In the genomic region with DNA sequence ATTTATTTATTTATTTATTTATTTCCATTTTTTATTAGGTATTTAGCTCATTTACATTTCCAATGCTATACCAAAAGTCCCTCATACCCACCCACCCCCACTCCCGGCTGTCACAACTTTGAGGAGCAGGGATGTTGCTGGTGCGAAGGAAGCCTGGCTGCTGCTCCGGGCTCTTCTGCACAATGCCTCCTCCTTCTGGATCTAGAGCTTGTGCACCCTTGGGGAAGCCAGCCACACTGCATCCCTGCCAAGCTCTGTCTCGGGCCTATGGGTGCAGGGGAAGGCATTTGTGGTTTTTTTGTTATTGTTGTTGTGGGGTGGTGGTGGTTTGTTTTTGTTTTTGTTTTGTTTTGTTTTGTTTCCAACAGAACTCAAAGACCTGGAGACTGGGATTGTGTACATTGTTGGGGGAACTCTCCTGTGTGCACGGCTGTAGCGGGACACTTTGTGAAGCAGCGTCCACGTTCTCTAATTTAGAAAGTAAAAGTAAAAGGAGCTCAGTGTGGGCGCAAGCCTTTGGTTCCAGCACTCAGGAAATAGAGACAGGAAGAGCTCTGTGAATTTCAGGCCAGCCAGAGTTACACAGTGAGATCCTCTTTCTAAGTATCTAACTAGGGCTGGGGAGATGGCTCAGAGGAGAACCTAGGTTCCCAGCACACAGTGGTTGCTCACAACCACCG, we compare ENCODE assay signal across 7 mouse cellular contexts. TPM values are rescaled to one million over a fixed set of nuclear protein-coding genes. Genes with fewer than 3 reads are reported as not detected.
DNase-seq lines count a peak whose midpoint lies in the region; ATAC-seq and TF ChIP-seq lines count a peak whose summit lies in the region.

No protein-coding gene starts in this region.

- H3K27ac ChIP-seq in kidney, embryonic 16.5 days (ENCODE audit: low read length) = peak overlapping the region; percentile 50
- H3K27ac ChIP-seq in stomach, embryonic 14.5 days (ENCODE audit: low read length) = no peak overlapping the region; the same call in 1 of the 2 replicates

- TF ChIP-seq CTCF in E14TG2a.4 (conservative IDR thresholded peaks at IDR 0.05; ENCODE audit: low read length) = no peak

- peak overlapping the region; percentile 56; the same call in 1 of the 2 replicates for H3K9ac ChIP-seq in kidney, embryonic 16.5 days (replicated peaks; ENCODE audit: low read length)
- H3K9ac ChIP-seq in stomach, embryonic 14.5 days (replicated peaks; ENCODE audit: low read depth, low read length) = no peak overlapping the region

- no peaks in the 10 kb centered on the region for H3K9me3 ChIP-seq in E14TG2a.4 (ENCODE audit: low read length)
- H3K9me3 ChIP-seq in kidney, embryonic 16.5 days (ENCODE audit: low read length) = no peaks in the 10 kb centered on the region
- H3K9me3 ChIP-seq in stomach, embryonic 14.5 days (ENCODE audit: control insufficient read depth, low read depth, low read length) = no peaks in the 10 kb centered on the region

- DNase-seq in heart, adult 8-10 months (ENCODE audit: low spot score) = peak; percentile 68
- DNase-seq in lung, postnatal 25 days (ENCODE audit: low spot score) = peak; percentile 52
- no peak for DNase-seq in layer of hippocampus, postnatal 36 days

- ATAC-seq in activated CD4-positive, CD25-positive, alpha-beta regulatory T cell, adult 4 months = peak; percentile 70
- ATAC-seq in kidney, embryonic 16.5 days (ENCODE audit: low FRiP score, low TSS enrichment) = no peak; the same call in 1 of the 2 replicates
- no peak for ATAC-seq in stomach, embryonic 14.5 days (ENCODE audit: insufficient number of reproducible peaks, insufficient read depth, low FRiP score, low read depth)

- H3K4me1 ChIP-seq in E14TG2a.4 (replicated peaks; ENCODE audit: low read depth, low read length) = peaks cover 36% of the 10 kb centered on the region
- H3K4me1 ChIP-seq in kidney, embryonic 16.5 days (ENCODE audit: insufficient read depth, low read length) = peaks cover 13% of the 10 kb centered on the region
- no peaks in the 10 kb centered on the region for H3K4me1 ChIP-seq in stomach, embryonic 14.5 days (ENCODE audit: control insufficient read depth, insufficient read depth, low read length)

- peak overlapping the region; percentile 37; the same call in 1 of the 2 replicates for H3K4me3 ChIP-seq in E14TG2a.4 (replicated peaks; ENCODE audit: low read length)
- H3K4me3 ChIP-seq in kidney, embryonic 16.5 days (ENCODE audit: low read length) = peak overlapping the region; percentile 19; the same call in 1 of the 2 replicates
- no peak overlapping the region for H3K4me3 ChIP-seq in stomach, embryonic 14.5 days (ENCODE audit: low read depth, low read length)

- H3K27me3 ChIP-seq in E14TG2a.4 (ENCODE audit: insufficient read depth, low read length) = no peaks in the 10 kb centered on the region
- no peaks in the 10 kb centered on the region for H3K27me3 ChIP-seq in kidney, embryonic 16.5 days (ENCODE audit: insufficient read depth, low read length)
- H3K27me3 ChIP-seq in stomach, embryonic 14.5 days (ENCODE audit: control insufficient read depth, insufficient read depth, low read length) = no peaks in the 10 kb centered on the region

- no peaks in the 10 kb centered on the region for H3K36me3 ChIP-seq in E14TG2a.4 (ENCODE audit: insufficient read depth, low read length)
- H3K36me3 ChIP-seq in kidney, embryonic 16.5 days (ENCODE audit: insufficient read depth, low read length) = no peaks in the 10 kb centered on the region
- H3K36me3 ChIP-seq in stomach, embryonic 14.5 days (ENCODE audit: control insufficient read depth, insufficient read depth, low read length) = no peaks in the 10 kb centered on the region

- H3K4me2 ChIP-seq in kidney, embryonic 16.5 days (replicated peaks; ENCODE audit: low read depth, low read length) = peak overlapping the region; percentile 45
- H3K4me2 ChIP-seq in stomach, embryonic 14.5 days (replicated peaks; ENCODE audit: low read depth, low read length) = peak overlapping the region; percentile 33

- WGBS in kidney, embryonic 16.5 days = 62% methylated on average over 10 of the region's 10 CpGs
- 66% methylated on average over 10 of the region's 10 CpGs for WGBS in stomach, embryonic 14.5 days

RNA-seq across cellular contexts. Expression of gene Aqp11, which starts 10.6 kb away (rescaled TPM):
- under 1 TPM; 0.48 to 0.54 TPM for polyA plus RNA-seq in activated CD4-positive, CD25-positive, alpha-beta regulatory T cell, adult 4 months (2017; shearing (Covaris generic))
- 1 to 10 TPM in 3 of 4 experiments, under 1 TPM in 1; 0.98 to 2.4 (median 2.0) TPM for total RNA-seq in heart, adult 8-10 months (2022)
- polyA plus RNA-seq in kidney, embryonic 16.5 days (2015; fragmentation: Nextera tagmentation; extraction: Ambion mirVana) = 25.6 and 29.4 TPM in 2 replicates
- polyA plus RNA-seq in stomach, embryonic 14.5 days (2014; fragmentation: Nextera tagmentation; extraction: Ambion mirVana) = 12.1 and 13.3 TPM in 2 replicates
- total RNA-seq in layer of hippocampus, postnatal 36 days (2021) = 10 to 100 TPM; 40.1 to 48.2 TPM

RNA-seq across cellular contexts. Expression of gene Pak1, which starts 39.7 kb away (rescaled TPM):
- polyA plus RNA-seq in activated CD4-positive, CD25-positive, alpha-beta regulatory T cell, adult 4 months (2017; shearing (Covaris generic)) = 1 to 10 TPM; 2.5 to 3.3 TPM
- total RNA-seq in heart, adult 8-10 months (2022) = 1 to 10 TPM in 3 of 4 experiments, under 1 TPM in 1; 0.63 to 1.3 (median 1.1) TPM
- polyA plus RNA-seq in kidney, embryonic 16.5 days (2015; fragmentation: Nextera tagmentation; extraction: Ambion mirVana) = 17.9 and 18.1 TPM in 2 replicates
- polyA plus RNA-seq in stomach, embryonic 14.5 days (2014; fragmentation: Nextera tagmentation; extraction: Ambion mirVana) = 35.7 and 36.2 TPM in 2 replicates
- 100 to 1,000 TPM; 219 to 237 TPM for total RNA-seq in layer of hippocampus, postnatal 36 days (2021)

RNA-seq across cellular contexts. Expression of gene Clns1a, which starts 52.2 kb away (rescaled TPM):
- polyA plus RNA-seq in activated CD4-positive, CD25-positive, alpha-beta regulatory T cell, adult 4 months (2017; shearing (Covaris generic)) = 100 to 1,000 TPM in 1 of 2 experiments, 10 to 100 TPM in 1; 95.1 to 104 TPM
- total RNA-seq in heart, adult 8-10 months (2022) = 10 to 100 TPM; 27.4 to 29.8 (median 28.3) TPM
- polyA plus RNA-seq in kidney, embryonic 16.5 days (2015; fragmentation: Nextera tagmentation; extraction: Ambion mirVana) = 199 and 205 TPM in 2 replicates
- 179 and 182 TPM in 2 replicates for polyA plus RNA-seq in stomach, embryonic 14.5 days (2014; fragmentation: Nextera tagmentation; extraction: Ambion mirVana)
- 10 to 100 TPM; 93.2 to 97.5 TPM for total RNA-seq in layer of hippocampus, postnatal 36 days (2021)

Comparison
In these comparisons a context has a peak if more than half of its experiments do, and no peak if none do; other contexts are left out.
1. DNase-seq: peak in heart, adult 8-10 months (single experiment) and lung, postnatal 25 days (single experiment); none in layer of hippocampus, postnatal 36 days (0 of 2).